Mouse (Mus musculus): Measurements from ENCODE around the gene Olfr623. TPM values are rescaled to one million over a fixed set of nuclear protein-coding genes. Genes with fewer than 3 reads are reported as not detected.

The Olfr623 gene
- polyA plus RNA-seq, 1 experiment from 2014 or later: not detected

Other genes with a start within 250 kb of the Olfr623 start
- gene Usp17lc, start 248.6 kb downstream of the Olfr623 start, polyA plus RNA-seq (2015; fragmentation: Nextera tagmentation; extraction: Ambion mirVana): not detected in 2 replicates
- gene Olfr605, start 218.3 kb downstream of the Olfr623 start, polyA plus RNA-seq (2015; fragmentation: Nextera tagmentation; extraction: Ambion mirVana): not detected in 2 replicates
- not detected in 2 replicates for gene Olfr606, start 214.7 kb downstream of the Olfr623 start, polyA plus RNA-seq (2015; fragmentation: Nextera tagmentation; extraction: Ambion mirVana)
- not detected in 2 replicates for gene Olfr607, start 199.5 kb downstream of the Olfr623 start, polyA plus RNA-seq (2015; fragmentation: Nextera tagmentation; extraction: Ambion mirVana)
- not detected in 2 replicates for gene Olfr608, start 193.8 kb downstream of the Olfr623 start, polyA plus RNA-seq (2015; fragmentation: Nextera tagmentation; extraction: Ambion mirVana)
- gene Olfr609, start 165.6 kb downstream of the Olfr623 start, polyA plus RNA-seq (2015; fragmentation: Nextera tagmentation; extraction: Ambion mirVana): not detected in 2 replicates
- gene Olfr610, start 151.6 kb downstream of the Olfr623 start, polyA plus RNA-seq (2015; fragmentation: Nextera tagmentation; extraction: Ambion mirVana): not detected in 2 replicates
- gene Olfr611, start 142.9 kb downstream of the Olfr623 start, polyA plus RNA-seq (2015; fragmentation: Nextera tagmentation; extraction: Ambion mirVana): not detected in 2 replicates
- gene Olfr612, start 121.0 kb downstream of the Olfr623 start, polyA plus RNA-seq (2015; fragmentation: Nextera tagmentation; extraction: Ambion mirVana): not detected in 2 replicates
- gene Olfr613, start 115.6 kb downstream of the Olfr623 start, polyA plus RNA-seq (2015; fragmentation: Nextera tagmentation; extraction: Ambion mirVana): not detected in 2 replicates
- gene Olfr615, start 107.6 kb downstream of the Olfr623 start, polyA plus RNA-seq (2015; fragmentation: Nextera tagmentation; extraction: Ambion mirVana): not detected in 2 replicates
- gene Olfr616, start 94.6 kb downstream of the Olfr623 start, polyA plus RNA-seq (2015; fragmentation: Nextera tagmentation; extraction: Ambion mirVana): not detected in 2 replicates
- gene Olfr617, start 90.6 kb downstream of the Olfr623 start, polyA plus RNA-seq (2015; fragmentation: Nextera tagmentation; extraction: Ambion mirVana): not detected in 2 replicates
- gene Olfr618, start 73.6 kb downstream of the Olfr623 start, polyA plus RNA-seq (2015; fragmentation: Nextera tagmentation; extraction: Ambion mirVana): not detected in 2 replicates
- gene Olfr619, start 63.1 kb downstream of the Olfr623 start, polyA plus RNA-seq (2015; fragmentation: Nextera tagmentation; extraction: Ambion mirVana): not detected in 2 replicates
- gene Olfr620, start 51.2 kb downstream of the Olfr623 start, polyA plus RNA-seq (2015; fragmentation: Nextera tagmentation; extraction: Ambion mirVana): not detected in 2 replicates
- not detected in 2 replicates for gene Olfr622, start 21.0 kb downstream of the Olfr623 start, polyA plus RNA-seq (2015; fragmentation: Nextera tagmentation; extraction: Ambion mirVana)
- 0.02 and 0.04 TPM in 2 replicates for gene Olfr624, start 7.5 kb upstream of the Olfr623 start, polyA plus RNA-seq (2015; fragmentation: Nextera tagmentation; extraction: Ambion mirVana)
- gene Olfr625-ps1, start 19.0 kb upstream of the Olfr623 start, polyA plus RNA-seq (2015; fragmentation: Nextera tagmentation; extraction: Ambion mirVana): not detected in 2 replicates
- gene Olfr243, start 51.0 kb upstream of the Olfr623 start, polyA plus RNA-seq (2015; fragmentation: Nextera tagmentation; extraction: Ambion mirVana): not detected in 2 replicates
- gene Olfr628, start 66.7 kb upstream of the Olfr623 start, polyA plus RNA-seq (2015; fragmentation: Nextera tagmentation; extraction: Ambion mirVana): not detected in 2 replicates
- gene Olfr629, start 81.2 kb upstream of the Olfr623 start, polyA plus RNA-seq (2015; fragmentation: Nextera tagmentation; extraction: Ambion mirVana): not detected in 2 replicates
- not detected in 2 replicates for gene Olfr630, start 93.6 kb upstream of the Olfr623 start, polyA plus RNA-seq (2015; fragmentation: Nextera tagmentation; extraction: Ambion mirVana)
- gene Olfr69, start 107.9 kb upstream of the Olfr623 start, polyA plus RNA-seq (2015; fragmentation: Nextera tagmentation; extraction: Ambion mirVana): not detected in 2 replicates
- not detected in 2 replicates for gene Olfr68, start 116.0 kb upstream of the Olfr623 start, polyA plus RNA-seq (2015; fragmentation: Nextera tagmentation; extraction: Ambion mirVana)
- not detected in 2 replicates for gene Olfr67, start 128.1 kb upstream of the Olfr623 start, polyA plus RNA-seq (2015; fragmentation: Nextera tagmentation; extraction: Ambion mirVana)
- gene Hbb-bt, start 150.3 kb upstream of the Olfr623 start, polyA plus RNA-seq (2015; fragmentation: Nextera tagmentation; extraction: Ambion mirVana): 2,178 and 2,179 TPM in 2 replicates
- gene Hbb-bs, start 164.4 kb upstream of the Olfr623 start, polyA plus RNA-seq (2015; fragmentation: Nextera tagmentation; extraction: Ambion mirVana): 7,235 and 7,674 TPM in 2 replicates
- gene Hbb-bh2, start 176.8 kb upstream of the Olfr623 start, polyA plus RNA-seq (2015; fragmentation: Nextera tagmentation; extraction: Ambion mirVana): not detected in 2 replicates
- gene Hbb-bh1, start 179.5 kb upstream of the Olfr623 start, polyA plus RNA-seq (2015; fragmentation: Nextera tagmentation; extraction: Ambion mirVana): 0.92 and 1.9 TPM in 2 replicates
- 50.5 and 57.1 TPM in 2 replicates for gene Hbb-y, start 189.5 kb upstream of the Olfr623 start, polyA plus RNA-seq (2015; fragmentation: Nextera tagmentation; extraction: Ambion mirVana)
- gene Olfr66, start 222.6 kb upstream of the Olfr623 start, polyA plus RNA-seq (2015; fragmentation: Nextera tagmentation; extraction: Ambion mirVana): not detected in 2 replicates
- gene Olfr64, start 230.8 kb upstream of the Olfr623 start, polyA plus RNA-seq (2015; fragmentation: Nextera tagmentation; extraction: Ambion mirVana): not detected in 2 replicates
- not detected in 2 replicates for gene Olfr65, start 239.8 kb upstream of the Olfr623 start, polyA plus RNA-seq (2015; fragmentation: Nextera tagmentation; extraction: Ambion mirVana)